Mouse (Mus musculus) adrenal gland, adult 2 months (tissue): ENCODE results near the gene Plgrkt. TPM values are rescaled to one million over a fixed set of nuclear protein-coding genes. Genes with fewer than 3 reads are reported as not detected.

ENCODE experiments used
- DNase-seq: peaks from one replicate; pipeline ENCODE4 v3.0.0; 2021
- polyA plus RNA-seq: library from polyadenylated mRNA; depleted of rRNA; stranded (reverse); fragments of >200 nt; gene quantifications from 2 replicates; pipeline ENCODE4 v1.2.3, GENCODE M21; 2012
- total RNA-seq, 2 experiments: library from RNA; stranded (reverse); gene quantifications; 2 replicates each; pipeline ENCODE4 v1.2.3; 2021

Gene Plgrkt
- total and polyA plus RNA-seq, 3 experiments = 49.7 to 74.8 (median 56.9) TPM

- DNase-seq = no peak
Measured at GRCm38 (mm10) chr19:29383368-29383767, 16.2 kb upstream of the Plgrkt start.

GRCm38 (mm10) chr19:29379839-29380603 lies 12.8 kb upstream of the Plgrkt start:
- no peak for DNase-seq

GRCm38 (mm10) chr19:29376382-29376781 lies 9.2 kb upstream of the Plgrkt start:
- no peak for DNase-seq

GRCm38 (mm10) chr19:29374947-29375346 lies 7.8 kb upstream of the Plgrkt start:
- no peak for DNase-seq

GRCm38 (mm10) chr19:29373438-29373837 lies 6.2 kb upstream of the Plgrkt start:
- no peak for DNase-seq

- DNase-seq = no peak
Measured at GRCm38 (mm10) chr19:29372621-29373020, 5.4 kb upstream of the Plgrkt start.

- DNase-seq = peak; percentile 39
Measured at GRCm38 (mm10) chr19:29372138-29372537, 4.9 kb upstream of the Plgrkt start.

- no peak for DNase-seq
Measured at GRCm38 (mm10) chr19:29371284-29372081, 4.3 kb upstream of the Plgrkt start.

GRCm38 (mm10) chr19:29370545-29371283 lies 3.5 kb upstream of the Plgrkt start:
- DNase-seq = no peak

- DNase-seq = peak; percentile 46
Measured at GRCm38 (mm10) chr19:29370112-29370511, 2.9 kb upstream of the Plgrkt start.

- peak; percentile 75 for DNase-seq
Measured at GRCm38 (mm10) chr19:29368671-29369309, 1.6 kb upstream of the Plgrkt start.

- no peak for DNase-seq
Measured at GRCm38 (mm10) chr19:29368041-29368440, 851 bp upstream of the Plgrkt start.

- DNase-seq = no peak
Measured at GRCm38 (mm10) chr19:29366226-29366968, 793 bp downstream of the Plgrkt start.

GRCm38 (mm10) chr19:29365105-29365504 lies 2.1 kb downstream of the Plgrkt start:
- DNase-seq = no peak

GRCm38 (mm10) chr19:29364076-29364475 lies 3.1 kb downstream of the Plgrkt start:
- DNase-seq = no peak

GRCm38 (mm10) chr19:29363557-29363956 lies 3.6 kb downstream of the Plgrkt start:
- no peak for DNase-seq

GRCm38 (mm10) chr19:29362173-29362930 lies 4.8 kb downstream of the Plgrkt start:
- no peak for DNase-seq

- peak; percentile 94 for DNase-seq
Measured at GRCm38 (mm10) chr19:29361468-29362130, 5.6 kb downstream of the Plgrkt start.

GRCm38 (mm10) chr19:29360251-29360650 lies 6.9 kb downstream of the Plgrkt start:
- DNase-seq = no peak

GRCm38 (mm10) chr19:29356281-29356680 lies 10.9 kb downstream of the Plgrkt start:
- no peak for DNase-seq
